Mouse (Mus musculus): ENCODE results near the gene Actr1a. TPM values are rescaled to one million over a fixed set of nuclear protein-coding genes. Genes with fewer than 3 reads are reported as not detected.

The Actr1a gene
- polyA plus RNA-seq, 1 experiment = 188 TPM

DNA sequence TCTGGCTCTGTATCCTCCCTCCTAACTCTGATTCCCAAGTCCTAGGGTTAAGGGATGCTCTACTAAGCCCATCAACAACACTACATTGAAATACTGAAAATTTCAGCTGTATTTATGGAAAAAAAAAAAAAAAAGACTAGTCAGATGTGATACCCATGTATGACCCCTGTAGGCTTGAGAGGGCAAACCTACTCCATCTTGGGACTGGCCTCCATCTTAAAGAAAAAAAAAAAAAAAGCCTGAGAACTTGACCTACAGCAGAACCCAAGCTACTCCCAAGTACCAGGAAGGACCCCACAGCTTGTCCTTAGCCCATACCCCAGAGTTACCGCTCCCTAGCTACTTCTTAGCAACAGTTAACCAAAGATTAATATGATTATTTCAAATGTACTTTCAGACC is 48.4 kb downstream of the Actr1a start:
- peaks cover 5% of the 10 kb centered on the region; the same call in 1 of the 2 replicates for H3K4me1 ChIP-seq (ENCODE audit: control insufficient read depth, insufficient read depth, low read length)
- no peak overlapping the region for H3K4me3 ChIP-seq (ENCODE audit: insufficient read depth, low read length)
- TF ChIP-seq CTCF (IDR thresholded peaks at IDR 0.05; ENCODE audit: extremely low read depth, insufficient read depth, low read length) (no peak), POLR2A (IDR thresholded peaks at IDR 0.05; ENCODE audit: extremely low read depth, insufficient read depth, low read length) (no peak)
- no peak overlapping the region for H3K27ac ChIP-seq (ENCODE audit: insufficient read depth, low read length)

DNA sequence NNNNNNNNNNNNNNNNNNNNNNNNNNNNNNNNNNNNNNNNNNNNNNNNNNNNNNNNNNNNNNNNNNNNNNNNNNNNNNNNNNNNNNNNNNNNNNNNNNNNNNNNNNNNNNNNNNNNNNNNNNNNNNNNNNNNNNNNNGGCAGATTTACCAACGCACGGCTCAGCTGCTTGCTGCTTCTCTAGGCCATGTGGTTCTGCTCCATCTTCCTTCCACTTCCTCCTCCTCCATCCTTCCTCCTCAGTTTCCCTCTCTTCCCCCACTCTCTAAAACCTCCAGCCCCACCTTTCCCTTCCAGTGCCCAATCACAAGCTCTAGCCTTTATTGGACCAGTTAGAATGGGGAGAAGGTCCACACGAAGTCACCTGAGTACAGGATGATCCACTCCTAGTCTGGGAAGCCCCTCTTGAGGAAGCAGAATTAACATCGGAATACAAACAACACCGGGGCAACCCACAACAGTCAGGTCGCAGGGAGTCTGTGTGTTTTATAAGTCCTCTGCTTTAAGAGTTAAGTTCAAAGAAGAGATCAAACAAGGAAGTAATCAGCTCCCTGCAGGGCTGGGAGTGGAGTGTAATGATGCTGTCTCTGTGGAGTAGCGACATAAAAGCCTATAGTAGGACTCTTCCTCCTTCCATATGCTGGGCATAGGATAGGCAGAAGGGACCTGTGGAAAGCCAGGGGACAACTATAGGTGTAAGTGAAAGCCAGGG is 50.7 kb downstream of the Actr1a start:
- Histone ChIP-seq H3K4me1 (ENCODE audit: control insufficient read depth, insufficient read depth, low read length) (0 out of 2 replicates have a peak, but pooled peaks cover 1% of the 10 kb centered on the region), H3K27ac (ENCODE audit: insufficient read depth, low read length) (no peak overlapping the region), H3K4me3 (ENCODE audit: insufficient read depth, low read length) (no peak overlapping the region)
- TF ChIP-seq POLR2A (IDR thresholded peaks at IDR 0.05; ENCODE audit: extremely low read depth, insufficient read depth, low read length) (no peak), CTCF (IDR thresholded peaks at IDR 0.05; ENCODE audit: extremely low read depth, insufficient read depth, low read length) (no peak)

GRCm38 (mm10) chr19:46339287-46339971 is 56.1 kb downstream of the Actr1a start:
- TF ChIP-seq CTCF (IDR thresholded peaks at IDR 0.05; ENCODE audit: extremely low read depth, insufficient read depth, low read length) (no peak), POLR2A (IDR thresholded peaks at IDR 0.05; ENCODE audit: extremely low read depth, insufficient read depth, low read length) (no peak)
- H3K27ac ChIP-seq (ENCODE audit: insufficient read depth, low read length) = peak overlapping the region; percentile 43
- peak overlapping the region; percentile 73; the same call in 1 of the 2 replicates for H3K4me3 ChIP-seq (ENCODE audit: insufficient read depth, low read length)

DNA sequence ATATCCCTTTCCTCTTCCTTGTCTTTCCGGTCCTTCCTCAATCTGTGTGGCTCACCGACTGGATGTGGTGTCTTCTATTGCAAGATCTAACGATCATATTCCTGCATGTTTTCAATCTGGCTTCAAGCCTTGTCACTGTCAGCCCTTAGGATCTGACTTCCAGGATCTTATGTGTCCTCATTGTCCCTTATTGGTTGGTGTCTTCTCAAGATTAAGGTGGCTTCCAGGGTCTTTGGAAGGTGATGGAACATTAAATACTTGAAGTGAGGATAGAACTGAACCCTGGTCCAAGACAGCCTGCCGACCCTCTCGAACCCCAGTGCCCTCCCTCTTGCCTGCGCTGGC is 56.6 kb downstream of the Actr1a start:
- peaks cover 4% of the 10 kb centered on the region for H3K4me1 ChIP-seq (ENCODE audit: control insufficient read depth, insufficient read depth, low read length)
- H3K27ac ChIP-seq (ENCODE audit: insufficient read depth, low read length) = peak overlapping the region; percentile 43
- no peak for TF ChIP-seq CTCF (IDR thresholded peaks at IDR 0.05; ENCODE audit: extremely low read depth, insufficient read depth, low read length)
- no peak for TF ChIP-seq POLR2A (IDR thresholded peaks at IDR 0.05; ENCODE audit: extremely low read depth, insufficient read depth, low read length)
- H3K4me3 ChIP-seq (ENCODE audit: insufficient read depth, low read length) = peak overlapping the region; percentile 73

More at GRCm38 (mm10) chr19:46339287-46339971, 56.1 kb downstream of the Actr1a start:
- H3K4me1 ChIP-seq (ENCODE audit: control insufficient read depth, insufficient read depth, low read length) = peaks cover 4% of the 10 kb centered on the region

GRCm38 (mm10) chr19:46338331-46338936 is 57.1 kb downstream of the Actr1a start, which contains the start of gene Cuedc2:
Gene Cuedc2 (minus strand): TSS chr19:46338702.
- peak within 1 kb of the TSS; percentile 43 for H3K27ac ChIP-seq (ENCODE audit: insufficient read depth, low read length)
- H3K4me1 ChIP-seq (ENCODE audit: control insufficient read depth, insufficient read depth, low read length) = peaks cover 4% of the 10 kb centered on the region
- H3K4me3 ChIP-seq (ENCODE audit: insufficient read depth, low read length) = peak within 1 kb of the TSS; percentile 73
- no peak; the same call in 1 of the 2 replicates for TF ChIP-seq POLR2A (IDR thresholded peaks at IDR 0.05; ENCODE audit: extremely low read depth, insufficient read depth, low read length)
- peak; percentile 44; the same call in 1 of the 2 replicates for TF ChIP-seq CTCF (IDR thresholded peaks at IDR 0.05; ENCODE audit: extremely low read depth, insufficient read depth, low read length)

- 0 out of 2 replicates have a peak overlapping the region, but pooled peaks have one; percentile 11 for H3K27ac ChIP-seq (ENCODE audit: insufficient read depth, low read length)
- H3K4me1 ChIP-seq (ENCODE audit: control insufficient read depth, insufficient read depth, low read length) = peaks cover 4% of the 10 kb centered on the region
- no peak for TF ChIP-seq CTCF (IDR thresholded peaks at IDR 0.05; ENCODE audit: extremely low read depth, insufficient read depth, low read length)
- no peak for TF ChIP-seq POLR2A (IDR thresholded peaks at IDR 0.05; ENCODE audit: extremely low read depth, insufficient read depth, low read length)
- peak overlapping the region; percentile 73 for H3K4me3 ChIP-seq (ENCODE audit: insufficient read depth, low read length)
Observed at GRCm38 (mm10) chr19:46337719-46338330, 57.7 kb downstream of the Actr1a start.

DNA sequence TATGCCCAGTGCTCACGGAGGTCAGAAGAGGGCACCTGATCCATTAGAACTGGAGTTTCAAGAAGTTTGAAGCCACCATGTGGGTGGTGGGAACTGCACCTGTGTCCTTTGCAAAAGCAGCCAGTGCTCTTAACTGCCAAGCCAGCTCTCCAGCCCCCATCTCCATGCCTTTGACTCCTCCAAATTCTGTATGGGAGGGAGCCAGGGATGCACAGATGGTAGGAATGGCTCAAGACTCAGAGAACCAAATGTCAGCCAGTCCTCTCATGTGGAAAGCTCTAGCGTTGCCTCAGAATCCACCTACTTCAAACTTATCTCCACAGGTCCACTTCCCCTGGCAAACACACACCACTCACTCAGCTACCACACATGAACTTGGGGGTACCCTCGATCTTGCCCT is 61.6 kb downstream of the Actr1a start:
- no peak overlapping the region for H3K27ac ChIP-seq (ENCODE audit: insufficient read depth, low read length)
- H3K4me3 ChIP-seq (ENCODE audit: insufficient read depth, low read length) = no peak overlapping the region
- peaks cover 3% of the 10 kb centered on the region for H3K4me1 ChIP-seq (ENCODE audit: control insufficient read depth, insufficient read depth, low read length)
- TF ChIP-seq CTCF (IDR thresholded peaks at IDR 0.05; ENCODE audit: extremely low read depth, insufficient read depth, low read length) (no peak), POLR2A (IDR thresholded peaks at IDR 0.05; ENCODE audit: extremely low read depth, insufficient read depth, low read length) (no peak)

DNA sequence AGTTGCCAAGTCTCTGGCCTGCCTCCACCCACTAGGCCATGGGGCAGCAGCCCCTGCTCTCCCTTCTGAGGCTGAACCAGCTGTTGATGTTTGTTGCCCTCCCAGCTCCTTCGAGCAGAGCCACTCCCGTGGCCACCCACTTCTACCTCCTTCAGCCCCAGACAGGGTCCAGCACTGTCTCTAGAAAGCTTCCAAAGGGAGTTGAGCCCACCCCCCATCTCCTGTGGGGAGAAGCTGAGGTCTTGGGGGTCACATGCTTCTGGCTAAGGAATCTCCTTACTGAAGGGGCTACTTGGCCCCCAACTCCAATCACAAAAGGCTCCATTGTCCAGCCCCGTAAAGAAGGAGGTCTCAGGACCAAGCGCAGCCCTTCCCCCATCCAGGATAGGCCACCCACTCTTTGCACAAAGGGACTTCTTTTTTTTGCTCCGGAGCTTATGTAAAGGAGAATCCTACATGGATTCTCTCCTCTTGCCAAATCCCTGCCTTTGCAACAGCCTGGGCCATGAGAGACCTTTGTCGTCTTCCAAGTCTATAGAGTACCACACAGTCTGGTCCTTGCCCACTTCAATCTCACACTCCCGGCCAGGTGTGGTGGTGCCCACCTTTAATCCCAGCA is 62.7 kb downstream of the Actr1a start:
- no peak for TF ChIP-seq CTCF (IDR thresholded peaks at IDR 0.05; ENCODE audit: extremely low read depth, insufficient read depth, low read length)
- no peak for TF ChIP-seq POLR2A (IDR thresholded peaks at IDR 0.05; ENCODE audit: extremely low read depth, insufficient read depth, low read length)
- H3K4me3 ChIP-seq (ENCODE audit: insufficient read depth, low read length) = no peak overlapping the region
- H3K27ac ChIP-seq (ENCODE audit: insufficient read depth, low read length) = peak overlapping the region; percentile 63; the same call in 1 of the 2 replicates
- H3K4me1 ChIP-seq (ENCODE audit: control insufficient read depth, insufficient read depth, low read length) = peaks cover 3% of the 10 kb centered on the region

DNA sequence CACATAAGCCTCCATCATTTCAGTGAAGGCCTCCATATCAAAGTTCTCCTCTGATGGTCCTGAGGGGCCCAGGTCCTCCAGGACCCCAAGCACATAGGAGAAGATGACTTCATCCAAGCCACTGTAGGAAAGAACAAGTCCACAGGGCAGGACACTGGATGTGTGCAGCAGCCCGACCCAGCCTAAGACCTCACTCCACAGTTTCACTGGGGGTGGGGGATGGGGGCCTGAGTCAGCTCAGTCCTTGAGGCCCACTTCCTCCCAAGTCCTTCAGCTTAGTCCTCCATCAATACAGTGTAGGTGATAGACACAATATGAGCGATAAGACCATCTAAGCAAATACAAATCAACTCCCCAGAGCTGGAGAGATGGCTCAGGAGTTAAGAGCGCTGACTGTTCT is 63.6 kb downstream of the Actr1a start:
- Histone ChIP-seq H3K4me3 (ENCODE audit: insufficient read depth, low read length) (no peak overlapping the region), H3K27ac (ENCODE audit: insufficient read depth, low read length) (no peak overlapping the region), H3K4me1 (ENCODE audit: control insufficient read depth, insufficient read depth, low read length) (no peaks in the 10 kb centered on the region)
- TF ChIP-seq CTCF (IDR thresholded peaks at IDR 0.05; ENCODE audit: extremely low read depth, insufficient read depth, low read length) (no peak), POLR2A (IDR thresholded peaks at IDR 0.05; ENCODE audit: extremely low read depth, insufficient read depth, low read length) (no peak)
